Mouse (Mus musculus) megakaryocyte, embryonic 14.5 days (primary cell): Measurements from ENCODE around the gene Vav2.

Experiments used
- FLI1 ChIP-seq: IDR thresholded peaks from 2 replicates; pipeline ENCODE4 v1.6.1; 2012; ENCODE audit warnings: low read length, inconsistent platforms, mixed read lengths
- GATA1 ChIP-seq: IDR thresholded peaks from 3 replicates; pipeline ENCODE4 v1.6.1; 2012; ENCODE audit warnings: mixed read lengths, low read length, inconsistent platforms, borderline replicate concordance

- TF ChIP-seq GATA1 = no peak
- TF ChIP-seq FLI1 = no peak
Measured at GRCm38 (mm10) chr2:27459735-27460134, 32.9 kb upstream of the Vav2 start.
